Mouse (Mus musculus): ENCODE measurements at regions not wholly inside any gene's neighbourhood (a gene's known extent, or its start where the extent isn't known, plus 50 kb on each side); places are given as distances from the start of the nearest gene placed in this dataset.

GRCm38 (mm10) chr12:71370091-71370490 is 60.4 kb downstream of the Dact1 start:
- 32% methylated on average over 5 of the region's 5 CpGs for WGBS
- no peaks in the 10 kb centered on the region for H3K9me3 ChIP-seq
- H3K27ac ChIP-seq (replicated peaks), result 0 out of 2 replicates have a peak overlapping the region, but pooled peaks have one; percentile 4
- no peaks in the 10 kb centered on the region for H3K36me3 ChIP-seq
- no peak overlapping the region for H3K4me3 ChIP-seq
- H3K9ac ChIP-seq (replicated peaks), result no peak overlapping the region
- ATAC-seq (replicated peaks), result no peak
- no peaks in the 10 kb centered on the region for H3K27me3 ChIP-seq
- peaks cover 24% of the 10 kb centered on the region for H3K4me1 ChIP-seq
- H3K4me2 ChIP-seq (replicated peaks), result no peak overlapping the region

GRCm38 (mm10) chr12:71371948-71372347 is 62.3 kb downstream of the Dact1 start:
- Histone ChIP-seq H3K4me1 (peaks cover 28% of the 10 kb centered on the region), H3K4me2 (replicated peaks) (no peak overlapping the region), H3K36me3 (no peaks in the 10 kb centered on the region), H3K27me3 (no peaks in the 10 kb centered on the region), H3K27ac (replicated peaks) (peak overlapping the region; percentile 74), H3K9ac (replicated peaks) (no peak overlapping the region), H3K9me3 (no peaks in the 10 kb centered on the region), H3K4me3 (no peak overlapping the region)
- 48% methylated on average over 5 of the region's 5 CpGs for WGBS
- peak; percentile 85 for ATAC-seq (replicated peaks)

GRCm38 (mm10) chr12:71373633-71374032 is 63.9 kb downstream of the Dact1 start:
- no peak overlapping the region for H3K9ac ChIP-seq (replicated peaks)
- 68% methylated on average over 2 of the region's 2 CpGs for WGBS
- ATAC-seq (replicated peaks), result no peak

DNA sequence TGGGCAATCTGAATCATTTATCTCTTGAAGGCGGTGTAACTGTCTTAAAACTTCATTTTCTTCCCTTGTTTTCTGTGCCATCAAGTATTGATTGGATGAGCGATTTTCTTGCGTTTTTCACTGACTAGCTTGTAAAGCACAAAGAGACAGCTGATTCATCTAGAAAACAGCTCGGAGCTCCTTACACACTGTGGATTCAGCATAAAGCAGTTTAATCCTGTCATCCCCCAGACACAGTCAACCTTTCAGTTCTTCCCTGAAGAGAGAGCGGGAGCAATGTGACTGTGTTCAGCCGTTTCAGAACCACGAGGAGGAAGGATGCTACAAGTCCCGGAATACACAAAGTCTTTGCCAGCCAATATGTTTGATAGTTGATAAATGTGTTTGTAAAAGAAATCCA is 66.8 kb downstream of the Dact1 start:
- no peak overlapping the region for H3K4me2 ChIP-seq (replicated peaks)
- WGBS, result 48% methylated on average over 8 of the region's 8 CpGs

More at GRCm38 (mm10) chr12:71373633-71374032, 63.9 kb downstream of the Dact1 start:
- H3K9me3 ChIP-seq, result no peaks in the 10 kb centered on the region
- H3K4me2 ChIP-seq (replicated peaks), result no peak overlapping the region
- H3K4me1 ChIP-seq, result peaks cover 30% of the 10 kb centered on the region
- no peaks in the 10 kb centered on the region for H3K27me3 ChIP-seq
- H3K4me3 ChIP-seq, result no peak overlapping the region
- no peak overlapping the region for H3K27ac ChIP-seq (replicated peaks)
- no peaks in the 10 kb centered on the region for H3K36me3 ChIP-seq

DNA sequence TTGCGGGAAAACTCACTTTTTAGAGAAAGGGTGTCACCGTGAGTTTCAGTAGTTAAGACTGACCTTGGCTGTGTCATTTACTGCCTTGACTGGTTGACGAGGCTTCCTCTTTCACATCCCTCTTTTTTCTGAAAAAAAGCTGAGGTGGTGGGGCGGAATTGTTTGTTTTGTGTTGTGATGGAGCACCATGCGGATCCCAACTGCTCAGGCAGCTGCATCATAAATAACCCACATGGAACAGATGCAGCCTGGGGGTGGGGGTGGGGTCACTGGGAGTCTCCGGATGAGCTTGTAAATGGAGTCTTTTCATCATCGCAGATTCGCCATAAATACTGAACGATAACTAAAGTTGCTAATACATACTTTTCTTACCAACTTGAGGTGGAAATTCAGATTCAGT is 67.3 kb downstream of the Dact1 start:
- Histone ChIP-seq H3K27me3 (no peaks in the 10 kb centered on the region), H3K4me2 (replicated peaks) (no peak overlapping the region), H3K4me3 (no peak overlapping the region), H3K27ac (replicated peaks) (peak overlapping the region; percentile 57), H3K4me1 (peaks cover 22% of the 10 kb centered on the region), H3K9ac (replicated peaks) (no peak overlapping the region), H3K36me3 (no peaks in the 10 kb centered on the region), H3K9me3 (no peaks in the 10 kb centered on the region)
- 59% methylated on average over 9 of the region's 9 CpGs for WGBS
- ATAC-seq (replicated peaks), result peak; percentile 64; the same call in 1 of the 2 replicates

More for the DNA sequence above, 66.8 kb downstream of the Dact1 start:
- peak; percentile 44; the same call in 1 of the 2 replicates for ATAC-seq (replicated peaks)
- no peak overlapping the region for H3K4me3 ChIP-seq
- no peak overlapping the region for H3K9ac ChIP-seq (replicated peaks)
- H3K4me1 ChIP-seq, result peaks cover 24% of the 10 kb centered on the region
- H3K9me3 ChIP-seq, result no peaks in the 10 kb centered on the region
- no peaks in the 10 kb centered on the region for H3K27me3 ChIP-seq
- no peaks in the 10 kb centered on the region for H3K36me3 ChIP-seq
- H3K27ac ChIP-seq (replicated peaks), result peak overlapping the region; percentile 57

DNA sequence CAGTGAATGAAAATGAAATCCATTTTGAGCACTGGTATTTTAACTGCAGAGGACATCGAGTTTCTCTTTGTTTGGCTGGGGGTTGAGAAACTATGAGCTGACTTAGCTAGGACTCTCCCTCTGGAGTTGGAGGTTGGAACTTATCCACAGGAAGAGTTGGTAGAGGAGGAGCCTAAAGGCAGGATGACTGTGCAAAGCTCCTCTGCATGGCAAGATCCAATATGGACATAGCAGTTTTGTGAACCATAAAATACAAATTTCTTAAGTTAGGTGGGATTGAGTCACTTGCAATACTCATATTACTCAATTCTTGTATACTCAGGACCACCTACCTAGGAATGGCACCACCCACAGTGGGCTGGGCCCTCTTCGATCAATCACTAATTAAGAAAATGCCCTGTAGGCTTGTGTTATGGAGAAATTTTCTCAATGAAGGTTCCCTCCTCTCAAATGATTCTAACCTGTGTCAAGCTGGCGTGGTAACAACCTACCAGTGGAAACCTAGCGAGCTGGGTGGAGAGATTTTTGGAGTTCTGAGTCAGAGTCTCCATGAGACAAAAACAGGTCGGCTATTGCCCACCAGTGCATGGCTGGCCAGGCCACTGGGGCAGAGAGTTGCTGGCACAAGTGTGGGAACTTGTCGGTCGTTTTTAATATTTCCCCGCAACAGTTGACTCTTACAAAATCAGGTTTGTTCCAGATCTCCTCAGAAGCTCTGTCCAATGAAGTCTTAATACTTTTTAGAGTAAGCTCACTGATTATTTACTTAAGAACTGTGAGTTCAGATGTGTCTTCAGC is 70.1 kb downstream of the Dact1 start:
- Histone ChIP-seq H3K9ac (replicated peaks) (no peak overlapping the region), H3K27ac (replicated peaks) (no peak overlapping the region), H3K4me2 (replicated peaks) (no peak overlapping the region), H3K4me3 (no peak overlapping the region), H3K9me3 (no peaks in the 10 kb centered on the region), H3K27me3 (no peaks in the 10 kb centered on the region), H3K4me1 (peaks cover 11% of the 10 kb centered on the region), H3K36me3 (no peaks in the 10 kb centered on the region)
- WGBS, result 92% methylated on average over 8 of the region's 8 CpGs
- ATAC-seq (replicated peaks), result no peak

DNA sequence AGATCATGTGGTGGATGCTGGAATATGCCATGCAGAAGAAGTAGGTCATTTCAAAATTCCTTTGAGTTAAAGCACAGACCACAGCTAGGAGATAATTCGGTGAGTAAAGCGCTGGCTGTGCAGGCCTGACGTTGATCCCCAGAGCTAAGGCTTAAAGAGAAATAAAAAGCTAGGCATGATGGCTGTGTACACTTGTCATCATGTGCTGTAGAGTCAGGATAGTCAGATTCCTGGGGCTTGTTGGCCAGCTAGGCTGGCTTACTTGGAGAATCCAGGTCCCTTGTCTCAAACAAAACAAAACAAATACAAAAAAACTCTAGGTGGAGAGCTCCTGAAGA is 70.7 kb downstream of the Dact1 start:
- H3K9ac ChIP-seq (replicated peaks), result no peak overlapping the region
- H3K4me1 ChIP-seq, result peaks cover 11% of the 10 kb centered on the region
- no peak overlapping the region for H3K4me2 ChIP-seq (replicated peaks)
- H3K27me3 ChIP-seq, result no peaks in the 10 kb centered on the region
- no peaks in the 10 kb centered on the region for H3K9me3 ChIP-seq
- WGBS, result 89% methylated on average over 3 of the region's 3 CpGs
- H3K4me3 ChIP-seq, result no peak overlapping the region
- no peak overlapping the region for H3K27ac ChIP-seq (replicated peaks)
- H3K36me3 ChIP-seq, result no peaks in the 10 kb centered on the region
- ATAC-seq (replicated peaks), result no peak

- 81% methylated on average over 3 of the region's 3 CpGs for WGBS
- H3K4me1 ChIP-seq, result no peaks in the 10 kb centered on the region
- no peaks in the 10 kb centered on the region for H3K27me3 ChIP-seq
- no peak overlapping the region for H3K4me2 ChIP-seq (replicated peaks)
- ATAC-seq (replicated peaks), result no peak
- no peak overlapping the region for H3K27ac ChIP-seq (replicated peaks)
- H3K9ac ChIP-seq (replicated peaks), result no peak overlapping the region
- H3K36me3 ChIP-seq, result no peaks in the 10 kb centered on the region
- H3K9me3 ChIP-seq, result no peaks in the 10 kb centered on the region
- H3K4me3 ChIP-seq, result no peak overlapping the region
These were observed 76.6 kb downstream of the Dact1 start for GRCm38 (mm10) chr12:71386251-71386650.

DNA sequence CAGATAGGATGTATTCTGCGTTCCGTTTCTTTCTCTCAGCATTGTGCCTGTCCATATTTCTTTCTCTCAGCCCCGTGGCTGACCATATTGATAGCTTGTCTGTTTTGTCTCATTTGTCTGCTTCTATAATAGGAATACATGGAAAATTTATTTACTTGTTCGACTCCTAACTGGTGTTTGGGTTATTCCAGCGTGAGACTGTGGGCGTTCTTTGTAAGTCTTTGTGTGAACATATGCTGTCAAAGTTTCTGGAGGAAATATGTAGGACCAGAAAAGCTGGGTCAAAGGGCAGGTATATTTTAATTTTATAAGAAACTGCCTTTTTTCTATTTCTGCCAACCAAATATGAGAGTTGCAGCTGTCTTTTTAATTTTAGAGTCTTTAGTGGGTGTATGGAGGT is 81.8 kb downstream of the Dact1 start:
- no peaks in the 10 kb centered on the region for H3K27me3 ChIP-seq
- no peak overlapping the region for H3K9ac ChIP-seq (replicated peaks)
- no peak overlapping the region for H3K4me2 ChIP-seq (replicated peaks)
- 85% methylated on average over 6 of the region's 6 CpGs for WGBS
- H3K27ac ChIP-seq (replicated peaks), result no peak overlapping the region
- no peaks in the 10 kb centered on the region for H3K36me3 ChIP-seq
- ATAC-seq (replicated peaks), result no peak
- no peak overlapping the region for H3K4me3 ChIP-seq
- no peaks in the 10 kb centered on the region for H3K9me3 ChIP-seq
- no peaks in the 10 kb centered on the region for H3K4me1 ChIP-seq

- 97% methylated on average over 1 of the region's 1 CpGs for WGBS
- Histone ChIP-seq H3K4me2 (replicated peaks) (no peak overlapping the region), H3K27me3 (no peaks in the 10 kb centered on the region), H3K4me3 (no peak overlapping the region), H3K4me1 (0 out of 2 replicates have a peak, but pooled peaks cover 4% of the 10 kb centered on the region), H3K36me3 (no peaks in the 10 kb centered on the region), H3K9ac (replicated peaks) (no peak overlapping the region), H3K9me3 (no peaks in the 10 kb centered on the region), H3K27ac (replicated peaks) (no peak overlapping the region)
- ATAC-seq (replicated peaks), result no peak
These were observed 84.1 kb downstream of the Dact1 start for GRCm38 (mm10) chr12:71393752-71394151.

- H3K27ac ChIP-seq (replicated peaks), result no peak overlapping the region
- ATAC-seq (replicated peaks), result no peak
- no peak overlapping the region for H3K4me3 ChIP-seq
- H3K4me2 ChIP-seq (replicated peaks), result no peak overlapping the region
- 0 out of 2 replicates have a peak, but pooled peaks cover 4% of the 10 kb centered on the region for H3K4me1 ChIP-seq
- H3K27me3 ChIP-seq, result no peaks in the 10 kb centered on the region
- H3K36me3 ChIP-seq, result no peaks in the 10 kb centered on the region
- no peaks in the 10 kb centered on the region for H3K9me3 ChIP-seq
- no peak overlapping the region for H3K9ac ChIP-seq (replicated peaks)
- 89% methylated on average over 7 of the region's 7 CpGs for WGBS
These were observed 87.8 kb downstream of the Dact1 start for GRCm38 (mm10) chr12:71397456-71397855.

- Histone ChIP-seq H3K27ac (replicated peaks) (no peak overlapping the region), H3K36me3 (no peaks in the 10 kb centered on the region), H3K4me1 (0 out of 2 replicates have a peak, but pooled peaks cover 4% of the 10 kb centered on the region), H3K4me3 (no peak overlapping the region), H3K9me3 (no peaks in the 10 kb centered on the region), H3K4me2 (replicated peaks) (no peak overlapping the region), H3K27me3 (no peaks in the 10 kb centered on the region), H3K9ac (replicated peaks) (no peak overlapping the region)
- no peak for ATAC-seq (replicated peaks)
- 78% methylated on average over 3 of the region's 3 CpGs for WGBS
These were observed 89.0 kb downstream of the Dact1 start for GRCm38 (mm10) chr12:71398701-71399100.

DNA sequence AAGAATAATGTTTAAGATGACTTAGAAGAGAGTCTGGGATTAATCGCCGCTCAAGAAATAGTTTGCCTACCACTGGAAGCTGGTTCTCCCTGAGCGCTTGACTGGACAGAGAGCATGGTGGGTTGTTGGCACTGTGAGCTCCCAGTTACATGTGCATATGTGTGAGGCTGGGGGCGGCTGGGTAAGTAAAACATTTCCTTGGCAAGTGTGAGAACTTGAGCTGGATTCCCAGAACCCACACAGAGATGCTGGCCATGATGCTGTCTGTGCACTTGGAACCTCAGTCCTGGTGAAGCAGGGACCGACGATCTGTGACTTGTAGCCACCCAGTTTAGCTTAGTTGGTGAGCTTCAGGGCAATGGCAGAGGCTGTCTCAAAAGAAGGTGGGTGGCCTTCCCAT is 90.5 kb downstream of the Dact1 start:
- ATAC-seq (replicated peaks), result no peak
- H3K4me3 ChIP-seq, result no peak overlapping the region
- 92% methylated on average over 6 of the region's 6 CpGs for WGBS
- H3K9me3 ChIP-seq, result no peaks in the 10 kb centered on the region
- 0 out of 2 replicates have a peak, but pooled peaks cover 4% of the 10 kb centered on the region for H3K4me1 ChIP-seq
- no peaks in the 10 kb centered on the region for H3K36me3 ChIP-seq
- no peaks in the 10 kb centered on the region for H3K27me3 ChIP-seq
- H3K27ac ChIP-seq (replicated peaks), result no peak overlapping the region
- H3K9ac ChIP-seq (replicated peaks), result no peak overlapping the region
- H3K4me2 ChIP-seq (replicated peaks), result no peak overlapping the region

Measured in forebrain, embryonic 15.5 days (tissue).